Comparison of ENCODE assay signal across 8 mouse cellular contexts in the genomic region with DNA sequence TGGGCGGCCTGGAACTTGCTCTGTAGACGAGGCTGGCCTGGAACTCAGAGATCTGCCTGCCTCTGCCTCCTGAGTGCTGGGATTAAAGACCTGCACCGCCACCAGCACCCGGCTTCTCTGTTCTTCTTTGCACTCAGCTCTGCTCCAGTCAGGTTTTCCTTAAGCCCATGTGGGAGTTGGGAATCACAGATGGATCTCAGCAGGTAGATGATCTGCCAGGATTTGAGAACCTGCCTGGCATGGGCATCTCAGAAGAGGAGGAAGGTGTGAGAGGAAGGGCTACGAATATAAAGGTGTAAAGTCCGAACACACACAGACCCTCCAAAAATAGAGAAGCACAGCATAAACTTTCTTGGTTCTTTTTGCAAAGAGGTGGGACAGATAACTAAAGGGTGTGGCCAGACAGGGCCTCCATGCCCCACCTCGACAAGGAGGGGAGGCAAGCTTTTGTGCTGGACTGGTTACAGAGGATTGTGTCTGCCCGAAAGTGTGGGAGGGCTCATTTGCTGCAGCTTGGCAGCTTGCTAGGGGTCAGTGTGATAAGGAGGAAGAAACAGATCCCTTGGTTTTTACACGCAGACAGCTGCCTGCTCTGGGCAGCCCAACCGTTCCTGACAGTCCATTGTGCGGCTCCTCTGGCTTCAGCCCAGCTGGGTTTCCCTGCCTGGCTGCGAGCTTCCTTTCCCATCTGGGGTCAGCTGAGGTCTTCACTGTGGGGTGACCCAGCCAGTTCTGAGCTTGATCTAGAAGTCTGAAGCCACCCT. TPM values are rescaled to one million over a fixed set of nuclear protein-coding genes. Genes with fewer than 3 reads are reported as not detected.
DNase-seq lines count a peak whose midpoint lies in the region; ATAC-seq and TF ChIP-seq lines count a peak whose summit lies in the region.

No protein-coding gene starts in this region.

- 58% methylated on average over 12 of the region's 12 CpGs for WGBS in kidney, postnatal 0 days

- H3K27me3 ChIP-seq in kidney, postnatal 0 days (ENCODE audit: insufficient read depth, low read length), result no peaks in the 10 kb centered on the region

- H3K4me2 ChIP-seq in kidney, postnatal 0 days (ENCODE audit: low read length), result no peak overlapping the region

- DNase-seq in layer of hippocampus, adult 2 months (ENCODE audit: low spot score in 2 of 2), result no peak
- DNase-seq in layer of hippocampus, postnatal 25 days (ENCODE audit: extremely low spot score in 1 of 2, low spot score in 1 of 2), result no peak
- DNase-seq in cerebellum, adult 11-12 months, result peak; percentile 87
- DNase-seq in heart, adult 18-20 months, result peak; percentile 87 to 91
- peak; percentile 70 for DNase-seq in kidney, postnatal 0 days (ENCODE audit: low spot score)
- DNase-seq in lung, postnatal 4 days, result peak; percentile 78 to 89
- DNase-seq in layer of hippocampus, adult 9-11 months, result no peak
- DNase-seq in right cerebral cortex, adult 2 months (ENCODE audit: low spot score in 2 of 2), result no peak

- no peaks in the 10 kb centered on the region for H3K36me3 ChIP-seq in kidney, postnatal 0 days (ENCODE audit: insufficient read depth, low read length)

- 0 out of 2 replicates have a peak, but pooled peaks cover 3% of the 10 kb centered on the region for H3K4me1 ChIP-seq in kidney, postnatal 0 days (replicated peaks; ENCODE audit: insufficient read depth, low read length)

- no peak overlapping the region for H3K4me3 ChIP-seq in layer of hippocampus, adult 2 months
- H3K4me3 ChIP-seq in kidney, postnatal 0 days (replicated peaks; ENCODE audit: low read depth, low read length), result no peak overlapping the region

- no peaks in the 10 kb centered on the region for H3K9me3 ChIP-seq in kidney, postnatal 0 days (replicated peaks; ENCODE audit: low read length)

- no peak overlapping the region for H3K9ac ChIP-seq in kidney, postnatal 0 days (ENCODE audit: low read depth, low read length)

- peak; percentile 21; the same call in 1 of the 2 replicates for ATAC-seq in kidney, postnatal 0 days (replicated peaks; ENCODE audit: low FRiP score, low read depth)

- H3K27ac ChIP-seq in layer of hippocampus, adult 2 months, result peak overlapping the region; percentile 28; the same call in 1 of the 2 replicates
- no peak overlapping the region for H3K27ac ChIP-seq in kidney, postnatal 0 days

- no peak for TF ChIP-seq CTCF in layer of hippocampus, adult 2 months (conservative IDR thresholded peaks at IDR 0.05)
- no peak for TF ChIP-seq CTCF in kidney, postnatal 0 days (IDR thresholded peaks at IDR 0.05; ENCODE audit: low read depth)

RNA-seq across cellular contexts. Expression of gene St3gal2, which starts 11.6 kb away (rescaled TPM):
- 100 to 1,000 TPM in 1 of 2 experiments, 10 to 100 TPM in 1; 95.1 to 104 TPM for total RNA-seq in layer of hippocampus, adult 2 months (2021)
- 100 to 1,000 TPM in 1 of 2 experiments, 10 to 100 TPM in 1; 95.8 to 101 TPM for total RNA-seq in layer of hippocampus, postnatal 25 days (2021)
- 10 to 100 TPM; 20.9 to 23.3 TPM for total RNA-seq in heart, adult 18-20 months (2021)
- 15.1 and 17.2 TPM in 2 replicates for polyA plus RNA-seq in kidney, postnatal 0 days (2015; fragmentation: Nextera tagmentation; extraction: Ambion mirVana)

RNA-seq across cellular contexts. Expression of gene Fuk, which starts 29.1 kb away (rescaled TPM):
- total RNA-seq in layer of hippocampus, adult 2 months (2021), result 10 to 100 TPM; 23.5 to 29.0 TPM
- total RNA-seq in layer of hippocampus, postnatal 25 days (2021), result 10 to 100 TPM; 20.9 to 23.1 TPM
- total RNA-seq in heart, adult 18-20 months (2021), result 1 to 10 TPM; 5.2 to 5.5 TPM
- polyA plus RNA-seq in kidney, postnatal 0 days (2015; fragmentation: Nextera tagmentation; extraction: Ambion mirVana), result 10.1 and 10.7 TPM in 2 replicates

Comparison
In these comparisons a context has a peak if more than half of its experiments do, and no peak if none do; other contexts are left out.
1. DNase-seq: peak in cerebellum, adult 11-12 months (single experiment), heart, adult 18-20 months (2 of 2), kidney, postnatal 0 days (single experiment) and lung, postnatal 4 days (2 of 2); none in layer of hippocampus, adult 2 months (0 of 2), layer of hippocampus, postnatal 25 days (0 of 2), layer of hippocampus, adult 9-11 months (single experiment) and right cerebral cortex, adult 2 months (0 of 2).